Mouse (Mus musculus): ENCODE measurements at regions not wholly inside any gene's neighbourhood (a gene's known extent, or its start where the extent isn't known, plus 50 kb on each side); places are given as distances from the start of the nearest gene placed in this dataset.

GRCm38 (mm10) chr12:25208670-25209332, 111.9 kb upstream of the Id2 start:
- 52% methylated on average over 11 of the region's 11 CpGs for WGBS
- Histone ChIP-seq H3K36me3 (no peaks in the 10 kb centered on the region), H3K4me1 (no peaks in the 10 kb centered on the region), H3K27me3 (no peaks in the 10 kb centered on the region), H3K4me3 (no peak overlapping the region), H3K9ac (replicated peaks) (no peak overlapping the region), H3K9me3 (no peaks in the 10 kb centered on the region), H3K4me2 (replicated peaks) (no peak overlapping the region), H3K27ac (replicated peaks) (no peak overlapping the region)
- no peak for ATAC-seq (replicated peaks)

DNA sequence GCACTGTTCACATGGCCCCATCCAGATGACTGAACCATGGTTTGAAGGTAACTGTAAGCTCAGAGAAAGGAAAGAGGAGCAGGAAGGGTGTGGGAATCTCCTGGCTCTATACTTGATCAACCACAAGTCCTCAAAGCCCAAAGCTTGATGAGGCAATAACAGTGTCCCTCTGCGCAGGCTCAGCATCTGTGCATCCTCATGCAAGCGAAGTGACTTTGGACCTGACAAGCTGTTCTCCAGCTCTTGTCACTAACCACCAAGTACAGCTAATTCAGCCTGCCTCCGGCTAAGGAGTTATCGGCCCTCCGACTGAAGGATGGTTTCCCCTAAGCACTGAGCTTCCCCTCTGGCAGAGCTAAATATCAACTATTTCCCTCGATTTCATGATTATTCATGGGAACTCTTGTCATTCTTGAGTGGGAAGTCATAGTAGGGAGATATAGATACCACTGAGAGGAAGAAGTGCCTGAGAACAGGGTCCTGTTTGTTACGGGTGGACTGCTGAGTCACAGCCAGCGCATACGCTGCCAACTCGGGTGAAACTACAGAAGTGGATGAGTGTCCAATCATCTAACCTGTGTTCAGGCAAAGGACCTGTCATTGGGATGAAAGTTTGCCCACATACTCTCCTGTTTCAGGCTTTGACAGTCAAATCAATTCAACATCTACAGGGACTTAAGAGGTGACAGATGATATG, 106.6 kb upstream of the Id2 start:
- H3K36me3 ChIP-seq, result no peaks in the 10 kb centered on the region
- no peaks in the 10 kb centered on the region for H3K9me3 ChIP-seq
- H3K4me3 ChIP-seq, result no peak overlapping the region
- 91% methylated on average over 10 of the region's 10 CpGs for WGBS
- no peak for ATAC-seq (replicated peaks)
- H3K4me2 ChIP-seq (replicated peaks), result no peak overlapping the region
- no peaks in the 10 kb centered on the region for H3K4me1 ChIP-seq
- H3K9ac ChIP-seq (replicated peaks), result no peak overlapping the region
- no peaks in the 10 kb centered on the region for H3K27me3 ChIP-seq
- H3K27ac ChIP-seq (replicated peaks), result no peak overlapping the region

- Histone ChIP-seq H3K27me3 (no peaks in the 10 kb centered on the region), H3K9me3 (no peaks in the 10 kb centered on the region), H3K9ac (replicated peaks) (no peak overlapping the region), H3K36me3 (no peaks in the 10 kb centered on the region), H3K4me2 (replicated peaks) (no peak overlapping the region), H3K4me1 (no peaks in the 10 kb centered on the region), H3K4me3 (no peak overlapping the region), H3K27ac (replicated peaks) (no peak overlapping the region)
- ATAC-seq (replicated peaks), result no peak
- 77% methylated on average over 4 of the region's 4 CpGs for WGBS
These were observed 103.2 kb upstream of the Id2 start for GRCm38 (mm10) chr12:25200161-25200560.

DNA sequence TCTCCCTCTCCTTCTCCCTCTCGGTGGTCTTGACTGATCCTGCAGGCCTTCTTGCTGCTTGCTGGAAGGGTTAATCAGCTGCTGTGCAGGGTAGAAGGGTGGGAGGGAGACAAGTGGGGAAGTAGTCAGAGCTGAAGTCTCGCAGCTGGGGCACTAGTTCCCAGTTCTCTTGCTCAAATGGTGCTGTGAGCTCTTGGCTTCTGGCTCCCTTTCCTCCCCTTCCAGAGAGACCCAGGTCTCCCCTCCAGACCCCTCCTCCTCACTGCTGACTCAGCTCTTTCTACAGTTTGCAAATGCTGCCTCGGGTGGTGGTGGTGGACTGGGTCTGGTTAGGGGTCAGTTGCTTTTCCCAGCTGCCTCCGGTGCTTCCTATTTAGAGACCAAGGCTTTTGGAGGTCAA, 100.8 kb upstream of the Id2 start:
- ATAC-seq (replicated peaks), result no peak
- H3K4me2 ChIP-seq (replicated peaks), result no peak overlapping the region
- H3K27me3 ChIP-seq, result no peaks in the 10 kb centered on the region
- H3K4me3 ChIP-seq, result no peak overlapping the region
- WGBS, result 44% methylated on average over 4 of the region's 4 CpGs
- no peaks in the 10 kb centered on the region for H3K9me3 ChIP-seq
- no peak overlapping the region for H3K27ac ChIP-seq (replicated peaks)
- no peaks in the 10 kb centered on the region for H3K4me1 ChIP-seq
- H3K9ac ChIP-seq (replicated peaks), result no peak overlapping the region
- no peaks in the 10 kb centered on the region for H3K36me3 ChIP-seq

DNA sequence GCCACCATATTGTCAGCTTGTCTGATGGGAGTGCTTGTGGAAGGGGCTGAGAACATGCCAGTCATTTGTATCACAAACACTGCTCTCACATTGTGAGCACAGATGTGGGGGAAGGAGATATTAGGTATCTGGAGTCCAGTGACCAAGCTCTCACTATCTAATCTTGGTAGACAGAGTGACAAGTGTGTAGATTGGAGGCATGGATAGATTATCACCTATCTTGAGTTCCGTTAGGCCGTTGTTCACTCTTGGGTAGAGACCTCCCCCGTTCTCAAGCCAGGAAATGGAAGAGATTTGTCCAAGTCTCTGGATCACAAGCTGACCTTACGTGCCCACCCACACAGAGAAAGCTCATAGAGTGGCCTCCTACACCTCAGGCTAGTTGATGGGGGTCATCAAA, 99.1 kb upstream of the Id2 start:
- H3K27ac ChIP-seq (replicated peaks), result no peak overlapping the region
- H3K9me3 ChIP-seq, result no peaks in the 10 kb centered on the region
- 92% methylated on average over 4 of the region's 4 CpGs for WGBS
- no peaks in the 10 kb centered on the region for H3K36me3 ChIP-seq
- H3K9ac ChIP-seq (replicated peaks), result no peak overlapping the region
- H3K27me3 ChIP-seq, result no peaks in the 10 kb centered on the region
- ATAC-seq (replicated peaks), result no peak
- H3K4me1 ChIP-seq, result no peaks in the 10 kb centered on the region
- H3K4me2 ChIP-seq (replicated peaks), result no peak overlapping the region
- no peak overlapping the region for H3K4me3 ChIP-seq

- no peak for ATAC-seq (replicated peaks)
- WGBS, result 91% methylated on average over 6 of the region's 6 CpGs
These were observed 95.3 kb upstream of the Id2 start for GRCm38 (mm10) chr12:25192216-25192615.

GRCm38 (mm10) chr12:25190360-25190759, 93.4 kb upstream of the Id2 start:
- no peak for ATAC-seq (replicated peaks)
- Histone ChIP-seq H3K9me3 (no peaks in the 10 kb centered on the region), H3K4me3 (no peak overlapping the region), H3K27me3 (no peaks in the 10 kb centered on the region), H3K36me3 (no peaks in the 10 kb centered on the region), H3K27ac (replicated peaks) (no peak overlapping the region), H3K9ac (replicated peaks) (no peak overlapping the region), H3K4me2 (replicated peaks) (no peak overlapping the region), H3K4me1 (peaks cover 11% of the 10 kb centered on the region)
- WGBS, result 78% methylated on average over 6 of the region's 6 CpGs

More at GRCm38 (mm10) chr12:25192216-25192615, 95.3 kb upstream of the Id2 start:
- Histone ChIP-seq H3K4me2 (replicated peaks) (no peak overlapping the region), H3K27me3 (no peaks in the 10 kb centered on the region), H3K4me3 (no peak overlapping the region), H3K36me3 (no peaks in the 10 kb centered on the region), H3K27ac (replicated peaks) (no peak overlapping the region), H3K9ac (replicated peaks) (no peak overlapping the region), H3K9me3 (no peaks in the 10 kb centered on the region), H3K4me1 (peaks cover 11% of the 10 kb centered on the region)

DNA sequence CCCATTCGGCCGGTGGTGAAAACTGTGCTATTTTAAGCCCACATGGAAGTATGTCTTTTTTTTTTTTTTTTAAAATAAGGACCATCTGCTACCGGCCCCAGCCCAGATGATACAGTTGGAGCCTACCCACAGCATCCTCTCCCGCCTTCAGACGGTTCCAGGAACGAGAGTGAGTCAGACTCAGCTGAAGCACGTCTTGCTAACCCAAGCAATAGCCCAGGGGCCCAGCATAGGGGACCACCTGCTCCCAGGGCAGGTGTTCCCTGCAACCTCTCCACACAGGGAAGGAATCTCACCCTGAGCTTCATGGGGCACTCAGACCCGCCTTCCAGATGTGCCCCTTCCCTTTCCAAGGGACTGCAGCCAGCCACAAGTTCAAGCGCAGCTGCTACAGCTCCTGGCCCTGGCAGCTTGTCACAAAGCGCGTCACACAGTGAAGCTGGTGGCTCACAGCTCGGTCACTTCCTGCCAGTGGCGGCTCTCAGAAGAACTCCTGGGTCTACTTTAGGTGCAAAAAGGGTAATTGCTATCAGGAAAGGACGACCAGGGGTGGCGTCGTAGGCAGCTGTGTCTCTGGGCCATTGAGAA, 92.3 kb upstream of the Id2 start:
- peak; percentile 70 for ATAC-seq (replicated peaks)
- Histone ChIP-seq H3K27ac (replicated peaks) (peak overlapping the region; percentile 60), H3K4me2 (replicated peaks) (no peak overlapping the region), H3K4me3 (no peak overlapping the region), H3K27me3 (no peaks in the 10 kb centered on the region), H3K9ac (replicated peaks) (no peak overlapping the region), H3K9me3 (no peaks in the 10 kb centered on the region), H3K4me1 (peaks cover 11% of the 10 kb centered on the region), H3K36me3 (no peaks in the 10 kb centered on the region)
- WGBS, result 72% methylated on average over 16 of the region's 16 CpGs

GRCm38 (mm10) chr12:25188556-25188955, 91.6 kb upstream of the Id2 start:
- no peak for ATAC-seq (replicated peaks)
- Histone ChIP-seq H3K9ac (replicated peaks) (no peak overlapping the region), H3K9me3 (no peaks in the 10 kb centered on the region), H3K4me1 (peaks cover 11% of the 10 kb centered on the region), H3K27ac (replicated peaks) (peak overlapping the region; percentile 60; the same call in 1 of the 2 replicates), H3K4me2 (replicated peaks) (no peak overlapping the region), H3K4me3 (no peak overlapping the region), H3K36me3 (no peaks in the 10 kb centered on the region), H3K27me3 (no peaks in the 10 kb centered on the region)
- WGBS, result 85% methylated on average over 3 of the region's 3 CpGs

DNA sequence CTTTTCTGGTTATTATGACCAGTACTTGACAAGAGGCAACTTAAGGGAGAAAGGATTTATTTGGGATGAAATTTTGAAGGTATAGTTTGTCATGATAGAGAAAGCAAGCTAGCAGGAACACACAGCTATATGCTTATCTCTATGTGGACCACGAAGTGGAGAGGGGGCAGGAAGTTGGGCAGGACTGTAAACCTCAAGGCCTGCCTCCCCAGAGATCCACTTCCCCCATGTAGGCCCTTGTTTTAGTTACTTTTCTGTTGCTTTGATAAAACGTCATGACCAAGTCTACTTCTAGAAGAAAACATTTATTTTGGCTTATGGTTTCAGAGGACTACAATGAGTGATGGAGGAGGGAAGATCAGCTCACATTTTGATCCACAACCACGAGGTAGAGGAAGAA, 90.3 kb upstream of the Id2 start:
- no peak overlapping the region for H3K4me3 ChIP-seq
- no peak for ATAC-seq (replicated peaks)
- no peaks in the 10 kb centered on the region for H3K27me3 ChIP-seq
- no peak overlapping the region for H3K4me2 ChIP-seq (replicated peaks)
- 70% methylated on average over 3 of the region's 3 CpGs for WGBS
- no peaks in the 10 kb centered on the region for H3K9me3 ChIP-seq
- no peaks in the 10 kb centered on the region for H3K36me3 ChIP-seq
- no peak overlapping the region for H3K27ac ChIP-seq (replicated peaks)
- H3K4me1 ChIP-seq, result peaks cover 11% of the 10 kb centered on the region
- H3K9ac ChIP-seq (replicated peaks), result no peak overlapping the region

DNA sequence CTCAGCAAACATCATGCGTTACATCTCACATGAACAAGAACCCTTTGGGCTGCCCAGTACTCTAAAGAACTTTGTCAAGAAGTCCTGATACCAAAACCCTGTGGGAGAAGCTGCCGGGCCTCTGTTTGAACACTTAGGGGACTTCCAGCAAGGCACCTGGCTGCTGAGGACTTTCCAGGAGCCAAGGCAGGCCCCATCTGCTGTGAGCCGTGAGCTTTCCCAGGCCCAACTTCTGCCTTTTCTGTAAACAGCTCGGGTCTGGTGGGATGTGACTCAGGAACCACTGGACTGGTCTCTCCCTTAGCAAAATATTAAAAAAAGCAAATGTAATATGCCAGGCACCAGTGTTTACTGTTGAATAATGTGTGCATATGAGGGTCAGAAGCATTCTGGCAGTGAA, 85.7 kb upstream of the Id2 start:
- no peak overlapping the region for H3K4me3 ChIP-seq
- no peak overlapping the region for H3K27ac ChIP-seq (replicated peaks)
- ATAC-seq (replicated peaks), result no peak
- H3K27me3 ChIP-seq, result no peaks in the 10 kb centered on the region
- no peaks in the 10 kb centered on the region for H3K9me3 ChIP-seq
- H3K9ac ChIP-seq (replicated peaks), result no peak overlapping the region
- H3K4me1 ChIP-seq, result no peaks in the 10 kb centered on the region
- H3K4me2 ChIP-seq (replicated peaks), result no peak overlapping the region
- WGBS, result 93% methylated on average over 4 of the region's 4 CpGs
- H3K36me3 ChIP-seq, result no peaks in the 10 kb centered on the region

- Histone ChIP-seq H3K36me3 (no peaks in the 10 kb centered on the region), H3K27me3 (no peaks in the 10 kb centered on the region), H3K9ac (replicated peaks) (no peak overlapping the region), H3K27ac (replicated peaks) (no peak overlapping the region), H3K9me3 (no peaks in the 10 kb centered on the region), H3K4me3 (no peak overlapping the region), H3K4me1 (no peaks in the 10 kb centered on the region), H3K4me2 (replicated peaks) (no peak overlapping the region)
- no peak for ATAC-seq (replicated peaks)
- WGBS, result 79% methylated on average over 8 of the region's 8 CpGs
These were observed 84.4 kb upstream of the Id2 start for GRCm38 (mm10) chr12:25181317-25181716.

Measured in forebrain, embryonic 15.5 days (tissue).